Mouse (Mus musculus) gonadal fat pad, adult 2 months (tissue): Measurements from ENCODE around the gene Tmem110. TPM values are rescaled to one million over a fixed set of nuclear protein-coding genes. Genes with fewer than 3 reads are reported as not detected.
A peak's percentile ranks its signal among the peaks of the same experiment; 100 is the strongest.

Experiments used
- DNase-seq: peaks from one replicate; pipeline ENCODE4 v3.0.0-alpha.2; 2012; ENCODE audit warnings: low read depth
- polyA plus RNA-seq: library from polyadenylated mRNA; depleted of rRNA; stranded (reverse); fragments of >200 nt; gene quantifications from 2 replicates; pipeline ENCODE4 v1.2.3, GENCODE M21; 2012; rRNA removed

Tmem110 gene
- polyA plus RNA-seq, 1 experiment, result 31.6 TPM

GRCm38 (mm10) chr14:30903036-30903435 is 77.6 kb downstream of the Tmem110 start:
- no peak for DNase-seq

GRCm38 (mm10) chr14:30904307-30904706 is 78.9 kb downstream of the Tmem110 start:
- no peak for DNase-seq

GRCm38 (mm10) chr14:30906001-30906400 is 80.6 kb downstream of the Tmem110 start:
- DNase-seq, result no peak

- peak; percentile 79 for DNase-seq
These were observed 82.5 kb downstream of the Tmem110 start for GRCm38 (mm10) chr14:30907814-30908265.

GRCm38 (mm10) chr14:30911141-30911540 is 85.8 kb downstream of the Tmem110 start:
- DNase-seq, result peak; percentile 96

GRCm38 (mm10) chr14:30912641-30913040 is 87.3 kb downstream of the Tmem110 start:
- DNase-seq, result no peak

GRCm38 (mm10) chr14:30913404-30913803 is 88.0 kb downstream of the Tmem110 start:
- no peak for DNase-seq

GRCm38 (mm10) chr14:30916516-30916915 is 91.1 kb downstream of the Tmem110 start:
- DNase-seq, result no peak

GRCm38 (mm10) chr14:30922053-30922670 is 96.8 kb downstream of the Tmem110 start:
- DNase-seq, result no peak

- DNase-seq, result no peak
These were observed 98.2 kb downstream of the Tmem110 start, which contains the start of gene Itih3 for GRCm38 (mm10) chr14:30923375-30924105. TSS of gene Itih3 (minus strand) at chr14:30923760.

GRCm38 (mm10) chr14:30925492-30925891 is 100.1 kb downstream of the Tmem110 start:
- no peak for DNase-seq

Other genes starting within 250 kb of the Tmem110 start
- 112 and 123 TPM in 2 replicates for gene Prkcd, start 199.4 kb upstream of the Tmem110 start, polyA plus RNA-seq
- 27.1 and 32.4 TPM in 2 replicates for gene Rft1, start 171.2 kb upstream of the Tmem110 start, polyA plus RNA-seq
- 2.9 and 5.7 TPM in 2 replicates for gene Sfmbt1, start 110.7 kb upstream of the Tmem110 start, polyA plus RNA-seq
- 21.5 and 24.9 TPM in 2 replicates for gene Mustn1, start 53.6 kb downstream of the Tmem110 start, polyA plus RNA-seq
- 0.38 and 1.7 TPM in 2 replicates for gene Itih4, start 60.9 kb downstream of the Tmem110 start, polyA plus RNA-seq
- gene Itih3, start 98.2 kb downstream of the Tmem110 start, polyA plus RNA-seq, result 1.2 and 1.4 TPM in 2 replicates
- gene Itih1, start 117.7 kb downstream of the Tmem110 start, polyA plus RNA-seq, result 0.15 and 0.47 TPM in 2 replicates
- 6.3 and 9.6 TPM in 2 replicates for gene Nek4, start 125.8 kb downstream of the Tmem110 start, polyA plus RNA-seq
- 33.0 and 34.4 TPM in 2 replicates for gene Glt8d1, start 175.8 kb downstream of the Tmem110 start, polyA plus RNA-seq
- gene Spcs1, start 176.1 kb downstream of the Tmem110 start, polyA plus RNA-seq, result 291 and 352 TPM in 2 replicates
- gene Pbrm1, start 193.5 kb downstream of the Tmem110 start, polyA plus RNA-seq, result 12.2 and 16.9 TPM in 2 replicates
- gene Gnl3, start 193.6 kb downstream of the Tmem110 start, polyA plus RNA-seq, result 20.3 and 23.2 TPM in 2 replicates